Mouse (Mus musculus) lung, postnatal 0 days (tissue): Measurements from ENCODE around the gene Tjp3.

Experiments
- CTCF ChIP-seq: IDR thresholded peaks from 2 replicates; pipeline ENCODE4 v1.5.1; 2016; ENCODE audit warnings: antibody characterized with exemption, mild to moderate bottlenecking
- EP300 ChIP-seq: IDR thresholded peaks from 2 replicates; pipeline ENCODE4 v1.6.1; 2016; ENCODE audit warnings: antibody characterized with exemption, mild to moderate bottlenecking, control low read depth

DNA sequence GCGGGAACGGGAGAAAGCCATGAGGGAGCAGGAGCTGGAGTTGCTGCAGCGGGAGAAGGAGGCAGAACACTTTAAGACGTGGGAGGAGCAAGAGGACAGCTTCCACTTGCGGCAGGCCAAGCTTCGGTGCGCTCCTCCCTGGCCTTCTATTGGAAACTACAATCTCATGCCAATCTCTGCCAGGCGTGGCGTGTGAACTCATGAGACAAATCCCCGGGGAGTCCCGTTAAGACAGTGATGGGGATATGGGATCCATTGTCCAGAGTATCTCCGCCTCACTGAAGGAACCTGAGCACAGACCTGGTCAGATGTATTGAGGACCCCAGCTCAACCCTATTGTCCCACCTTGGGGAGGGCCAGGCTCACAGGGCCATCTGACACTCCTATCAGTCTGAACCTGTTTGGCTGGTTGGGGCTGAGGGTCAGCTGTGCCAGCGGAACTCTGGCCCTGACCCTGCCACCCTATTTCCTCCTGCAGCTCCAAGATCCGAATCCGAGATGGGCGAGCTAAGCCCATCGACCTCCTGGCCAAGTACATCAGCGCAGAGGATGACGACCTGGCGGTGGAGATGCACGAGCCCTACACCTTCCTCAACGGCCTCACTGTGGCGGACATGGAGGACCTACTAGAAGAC, 31.9 kb upstream of the Tjp3 start:
- TF ChIP-seq CTCF (no peak), EP300 (no peak)
